Mouse (Mus musculus) bone marrow macrophage, adult 2 months (primary cell): ENCODE results near the gene Gm13212.
"Not testable (repeated sequence)": the region's sequence is repeated elsewhere in the genome, so short reads cannot be mapped to it uniquely, and the experiment has no call there.

ENCODE experiments used
- CTCF ChIP-seq: IDR thresholded peaks from 2 replicates; pipeline ENCODE4 v1.5.1; 2012; ENCODE audit warnings: low read depth, mild to moderate bottlenecking, low read length, moderate library complexity
- POLR2A ChIP-seq: IDR thresholded peaks from 2 replicates; pipeline ENCODE4 v1.6.1; 2012; ENCODE audit warnings: mild to moderate bottlenecking, low read depth, low read length, borderline replicate concordance

DNA sequence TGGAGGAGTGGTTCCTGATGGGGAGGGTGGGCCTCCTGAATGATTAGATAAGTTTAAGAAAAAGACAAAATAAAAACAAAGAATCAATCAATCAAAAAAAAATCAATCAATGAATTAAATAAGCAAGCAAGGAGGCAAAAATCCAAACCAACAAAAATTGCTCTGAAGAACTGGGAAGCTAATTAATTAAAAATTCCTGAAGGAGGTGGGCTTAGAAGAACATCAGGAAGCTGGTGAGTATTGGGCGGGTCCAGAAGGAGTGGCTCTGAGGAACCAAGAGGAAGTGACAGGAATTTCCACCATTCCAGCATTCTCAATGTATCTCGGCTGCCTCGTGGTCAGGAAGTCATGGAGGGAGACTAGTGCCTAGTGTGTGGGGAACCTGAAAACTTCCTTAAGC is 85.4 kb downstream of the Gm13212 start, which contains the start of gene Zfp980:
- TF ChIP-seq CTCF, POLR2A: not testable (repeated sequence)
